Mouse (Mus musculus) liver, embryonic 13.5 days (tissue): Measurements from ENCODE around the gene Pstpip1. TPM values are rescaled to one million over a fixed set of nuclear protein-coding genes. Genes with fewer than 3 reads are reported as not detected.

Experiments
- ATAC-seq: fragments of 200-750 bp; cut with Nextera tagmentation; 2 replicates; pipeline ENCODE4 v1.8.0; 2017; ENCODE audit warnings: low read depth, mild to moderate bottlenecking, moderate number of reproducible peaks, moderate library complexity
- DNase-seq: peaks from one replicate; pipeline ENCODE4 v3.0.0; 2022
- H3K27ac ChIP-seq: fragments of 300-500 bp; sonication (generic); 2 replicates; pipeline ENCODE4 v1.5.1; 2015; ENCODE audit warnings: moderate library complexity, mild to moderate bottlenecking, inconsistent platforms
- H3K27me3 ChIP-seq: fragments of 300-500 bp; sonication (generic); 2 replicates; pipeline ENCODE4 v1.6.1; 2015; ENCODE audit warnings: mild to moderate bottlenecking, inconsistent platforms
- H3K36me3 ChIP-seq: fragments of 300-500 bp; sonication (generic); 2 replicates; pipeline ENCODE4 v1.6.1; 2015; ENCODE audit warnings: mild to moderate bottlenecking, inconsistent platforms
- H3K4me1 ChIP-seq: fragments of 300-500 bp; sonication (generic); replicated peaks from 2 replicates; pipeline ENCODE4 v1.6.1; 2015; ENCODE audit warnings: inconsistent platforms
- H3K4me2 ChIP-seq: fragments of 300-500 bp; sonication (generic); 2 replicates; pipeline ENCODE4 v1.6.1; 2015; ENCODE audit warnings: inconsistent platforms, mild to moderate bottlenecking, moderate library complexity
- H3K4me3 ChIP-seq: fragments of 300-500 bp; sonication (generic); replicated peaks from 2 replicates; pipeline ENCODE4 v1.5.1; 2015; ENCODE audit warnings: mild to moderate bottlenecking, inconsistent platforms
- H3K9ac ChIP-seq: fragments of 300-500 bp; sonication (generic); 2 replicates; pipeline ENCODE4 v1.6.1; 2015; ENCODE audit warnings: mild to moderate bottlenecking, inconsistent platforms
- H3K9me3 ChIP-seq: fragments of 300-500 bp; sonication (generic); replicated peaks from 2 replicates; pipeline ENCODE4 v1.6.1; 2016; ENCODE audit warnings: inconsistent platforms
- WGBS: fragments of 180-500 bp; shearing (Covaris S2); methylation state at CpG from one replicate; pipeline ENCODE4 v1.1.7; 2015; ENCODE audit not compliant: insufficient replicate concordance; 5-methylcytosine and 5-hydroxymethylcytosine counted together
- polyA plus RNA-seq: library from polyadenylated mRNA; unstranded; fragments of >200 nt; fragmentation: Nextera tagmentation; extraction: Ambion mirVana; gene quantifications from 2 replicates; pipeline ENCODE4 v1.2.1, GENCODE M21; 2015

Pstpip1 gene
- polyA plus RNA-seq, 1 experiment from 2014 or later, result 2.8 TPM

- Histone ChIP-seq H3K9me3 (no peaks in the 10 kb centered on the region), H3K9ac (no peak overlapping the region), H3K4me1 (peaks cover 12% of the 10 kb centered on the region; the same call in 1 of the 2 replicates), H3K27ac (no peak overlapping the region), H3K4me3 (no peak overlapping the region), H3K4me2 (no peak overlapping the region), H3K36me3 (peaks cover 13% of the 10 kb centered on the region; the same call in 1 of the 2 replicates), H3K27me3 (no peaks in the 10 kb centered on the region)
- ATAC-seq, result no peak
- no peak for DNase-seq
- 66% methylated on average over 9 of the region's 9 CpGs for WGBS
Measured at GRCm38 (mm10) chr9:56128331-56128730, 38.6 kb downstream of the Pstpip1 start.

GRCm38 (mm10) chr9:56129951-56130350 is 40.2 kb downstream of the Pstpip1 start:
- no peak for DNase-seq
- no peak overlapping the region for H3K9ac ChIP-seq
- H3K27me3 ChIP-seq, result no peaks in the 10 kb centered on the region
- H3K9me3 ChIP-seq, result no peaks in the 10 kb centered on the region
- no peak overlapping the region for H3K27ac ChIP-seq
- no peak for ATAC-seq
- H3K4me2 ChIP-seq, result no peak overlapping the region
- WGBS, result 77% methylated on average over 3 of the region's 3 CpGs
- peaks cover 13% of the 10 kb centered on the region; the same call in 1 of the 2 replicates for H3K36me3 ChIP-seq
- H3K4me3 ChIP-seq, result no peak overlapping the region
- peaks cover 12% of the 10 kb centered on the region; the same call in 1 of the 2 replicates for H3K4me1 ChIP-seq

GRCm38 (mm10) chr9:56130536-56130935 is 40.8 kb downstream of the Pstpip1 start:
- no peaks in the 10 kb centered on the region for H3K27me3 ChIP-seq
- DNase-seq (no peak), ATAC-seq (no peak)
- H3K27ac ChIP-seq, result no peak overlapping the region
- H3K4me2 ChIP-seq, result no peak overlapping the region
- no peak overlapping the region for H3K9ac ChIP-seq
- no peaks in the 10 kb centered on the region for H3K9me3 ChIP-seq
- 57% methylated on average over 4 of the region's 4 CpGs for WGBS
- no peak overlapping the region for H3K4me3 ChIP-seq
- H3K4me1 ChIP-seq, result peaks cover 12% of the 10 kb centered on the region; the same call in 1 of the 2 replicates
- peaks cover 13% of the 10 kb centered on the region; the same call in 1 of the 2 replicates for H3K36me3 ChIP-seq

- Histone ChIP-seq H3K4me2 (no peak overlapping the region), H3K36me3 (peaks cover 19% of the 10 kb centered on the region; the same call in 1 of the 2 replicates), H3K27ac (no peak overlapping the region), H3K4me3 (no peak overlapping the region), H3K27me3 (no peaks in the 10 kb centered on the region), H3K9me3 (no peaks in the 10 kb centered on the region), H3K9ac (no peak overlapping the region), H3K4me1 (peaks cover 8% of the 10 kb centered on the region; the same call in 1 of the 2 replicates)
- DNase-seq, result no peak
- no peak for ATAC-seq
- WGBS, result 68% methylated on average over 10 of the region's 10 CpGs
Measured at GRCm38 (mm10) chr9:56131813-56132525, 42.2 kb downstream of the Pstpip1 start.

- Histone ChIP-seq H3K27ac (no peak overlapping the region), H3K27me3 (no peaks in the 10 kb centered on the region), H3K9me3 (no peaks in the 10 kb centered on the region), H3K4me2 (no peak overlapping the region), H3K36me3 (peaks cover 18% of the 10 kb centered on the region; the same call in 1 of the 2 replicates), H3K4me3 (no peak overlapping the region), H3K9ac (no peak overlapping the region), H3K4me1 (no peaks in the 10 kb centered on the region)
- no peak for DNase-seq
- ATAC-seq, result no peak
- 72% methylated on average over 5 of the region's 5 CpGs for WGBS
Measured at GRCm38 (mm10) chr9:56133970-56134369, 44.2 kb downstream of the Pstpip1 start.

GRCm38 (mm10) chr9:56134614-56135013 is 44.9 kb downstream of the Pstpip1 start:
- WGBS, result 91% methylated on average over 4 of the region's 4 CpGs
- H3K9ac ChIP-seq, result no peak overlapping the region
- H3K27ac ChIP-seq, result no peak overlapping the region

GRCm38 (mm10) chr9:56135590-56136197 is 45.9 kb downstream of the Pstpip1 start:
- Histone ChIP-seq H3K4me3 (no peak overlapping the region), H3K27me3 (no peaks in the 10 kb centered on the region), H3K27ac (no peak overlapping the region), H3K4me1 (no peaks in the 10 kb centered on the region), H3K4me2 (no peak overlapping the region), H3K36me3 (peaks cover 12% of the 10 kb centered on the region; the same call in 1 of the 2 replicates), H3K9ac (no peak overlapping the region), H3K9me3 (no peaks in the 10 kb centered on the region)
- 67% methylated on average over 4 of the region's 4 CpGs for WGBS
- ATAC-seq (no peak), DNase-seq (no peak)

More at GRCm38 (mm10) chr9:56134614-56135013, 44.9 kb downstream of the Pstpip1 start:
- Histone ChIP-seq H3K4me3 (no peak overlapping the region), H3K4me2 (no peak overlapping the region), H3K4me1 (no peaks in the 10 kb centered on the region), H3K9me3 (no peaks in the 10 kb centered on the region), H3K27me3 (no peaks in the 10 kb centered on the region), H3K36me3 (peaks cover 12% of the 10 kb centered on the region; the same call in 1 of the 2 replicates)
- DNase-seq, result no peak
- ATAC-seq, result no peak

GRCm38 (mm10) chr9:56141776-56142175 is 52.0 kb downstream of the Pstpip1 start:
- peaks cover 7% of the 10 kb centered on the region for H3K36me3 ChIP-seq
- DNase-seq, result no peak
- H3K4me2 ChIP-seq, result no peak overlapping the region
- H3K27ac ChIP-seq, result no peak overlapping the region
- no peak overlapping the region for H3K4me3 ChIP-seq
- 78% methylated on average over 9 of the region's 9 CpGs for WGBS
- H3K4me1 ChIP-seq, result no peaks in the 10 kb centered on the region
- H3K27me3 ChIP-seq, result no peaks in the 10 kb centered on the region
- ATAC-seq, result no peak
- no peaks in the 10 kb centered on the region for H3K9me3 ChIP-seq
- no peak overlapping the region for H3K9ac ChIP-seq

GRCm38 (mm10) chr9:56144366-56145003 is 54.7 kb downstream of the Pstpip1 start:
- no peaks in the 10 kb centered on the region for H3K9me3 ChIP-seq
- ATAC-seq, result no peak
- DNase-seq, result no peak
- H3K27ac ChIP-seq, result no peak overlapping the region
- H3K36me3 ChIP-seq, result peaks cover 7% of the 10 kb centered on the region
- H3K4me3 ChIP-seq, result no peak overlapping the region
- H3K9ac ChIP-seq, result no peak overlapping the region
- H3K4me1 ChIP-seq, result peaks cover 4% of the 10 kb centered on the region; the same call in 1 of the 2 replicates
- H3K4me2 ChIP-seq, result no peak overlapping the region
- H3K27me3 ChIP-seq, result no peaks in the 10 kb centered on the region
- 78% methylated on average over 7 of the region's 7 CpGs for WGBS

GRCm38 (mm10) chr9:56146326-56146923 is 56.7 kb downstream of the Pstpip1 start:
- Histone ChIP-seq H3K9ac (no peak overlapping the region), H3K4me2 (no peak overlapping the region), H3K4me1 (peaks cover 4% of the 10 kb centered on the region; the same call in 1 of the 2 replicates), H3K27ac (no peak overlapping the region), H3K27me3 (no peaks in the 10 kb centered on the region), H3K4me3 (no peak overlapping the region), H3K9me3 (no peaks in the 10 kb centered on the region), H3K36me3 (peaks cover 7% of the 10 kb centered on the region)
- WGBS, result 82% methylated on average over 16 of the region's 16 CpGs
- no peak for ATAC-seq
- no peak for DNase-seq
